19 mouse cellular contexts compared by ENCODE assay signal in genomic region chr9:105254076-105254475, GRCm38 (mm10).
"Had no signal": no experiment of that assay in that cellular context is flagged by ENCODE, and none has a peak within 500 bp of the region (broad histone marks: within the 10 kb centered on the region; RNA-seq: fewer than 3 reads in every experiment).

No protein-coding gene starts in this region.

- ATAC-seq: midbrain, embryonic 16.5 days had no signal

- H3K27ac ChIP-seq: midbrain, embryonic 10.5 days; midbrain, embryonic 12.5 days; neural tube, embryonic 15.5 days had no signal

- H3K4me3 ChIP-seq: midbrain, embryonic 10.5 days; midbrain, embryonic 12.5 days; myocyte; neural tube, embryonic 13.5 days; neural tube, embryonic 15.5 days had no signal

- DNase-seq: lung, adult 18-20 months; lung, embryonic 14.5 days; lung, postnatal 10 days; lung, postnatal 4 days; midbrain, embryonic 14.5 days; retina, postnatal 1 day; right cerebral cortex, adult 18-20 months; right cerebral cortex, postnatal 25 days; right cerebral cortex, postnatal 4 days; spleen, adult 18-20 months; thymus, adult 18-20 months; thymus, postnatal 14 days; thymus, postnatal 36 days had no signal
